Mouse (Mus musculus) E14TG2a.4 (cell line): Measurements from ENCODE around the gene Fermt1.

Experiments used
- CTCF ChIP-seq: conservative IDR thresholded peaks from 2 replicates; pipeline ENCODE4 v1.5.1; 2014; ENCODE audit warnings: low read length
- NANOG ChIP-seq: IDR thresholded peaks from 2 replicates; pipeline ENCODE4 v1.6.1; 2014; ENCODE audit warnings: borderline replicate concordance, low read length, mixed read lengths
- POU5F1 ChIP-seq: IDR thresholded peaks from 2 replicates; pipeline ENCODE4 v1.6.1; 2014; ENCODE audit warnings: low read length, borderline replicate concordance

- no peak for TF ChIP-seq CTCF
- no peak for TF ChIP-seq NANOG
- no peak for TF ChIP-seq POU5F1
Measured at GRCm38 (mm10) chr2:132943997-132944396, 1.7 kb downstream of the Fermt1 start.
